Mouse (Mus musculus) ZHBTc4 (cell line): ENCODE results near the gene Trak2.
A peak's percentile ranks its signal among the peaks of the same experiment; 100 is the strongest.
"Not testable (repeated sequence)": the region's sequence is repeated elsewhere in the genome, so short reads cannot be mapped to it uniquely, and the experiment has no call there.

Source experiments
- DNase-seq: peaks from one replicate; pipeline ENCODE4 v3.0.0-alpha.2; 2011; ENCODE audit warnings: low read depth, low spot score

Gene Trak2

GRCm38 (mm10) chr1:58953686-58954434, 19.4 kb downstream of the Trak2 start:
- DNase-seq = no peak

- no peak for DNase-seq
Measured at GRCm38 (mm10) chr1:58952997-58953396, 20.2 kb downstream of the Trak2 start.

GRCm38 (mm10) chr1:58952526-58952925, 20.7 kb downstream of the Trak2 start:
- no peak for DNase-seq

- DNase-seq = no peak
Measured at GRCm38 (mm10) chr1:58951841-58952240, 21.4 kb downstream of the Trak2 start.

GRCm38 (mm10) chr1:58950899-58951648, 22.2 kb downstream of the Trak2 start:
- DNase-seq = peak; percentile 56

GRCm38 (mm10) chr1:58949561-58950106, 23.6 kb downstream of the Trak2 start:
- DNase-seq = no peak

- no peak for DNase-seq
Measured at GRCm38 (mm10) chr1:58946718-58947117, 26.5 kb downstream of the Trak2 start.

- no peak for DNase-seq
Measured at GRCm38 (mm10) chr1:58945960-58946670, 27.1 kb downstream of the Trak2 start.

- no peak for DNase-seq
Measured at GRCm38 (mm10) chr1:58945523-58945922, 27.7 kb downstream of the Trak2 start.

- no peak for DNase-seq
Measured at GRCm38 (mm10) chr1:58937606-58938099, 35.6 kb downstream of the Trak2 start.

- DNase-seq = no peak
Measured at GRCm38 (mm10) chr1:58936746-58937605, 36.3 kb downstream of the Trak2 start.

- no peak for DNase-seq
Measured at GRCm38 (mm10) chr1:58926664-58927063, 46.6 kb downstream of the Trak2 start.

GRCm38 (mm10) chr1:58917566-58917965, 55.7 kb downstream of the Trak2 start:
- DNase-seq = no peak

- DNase-seq = no peak
Measured at GRCm38 (mm10) chr1:58909636-58910272, 63.5 kb downstream of the Trak2 start.

GRCm38 (mm10) chr1:58903681-58904080, 69.5 kb downstream of the Trak2 start:
- no peak for DNase-seq

GRCm38 (mm10) chr1:58897561-58897960, 75.7 kb downstream of the Trak2 start:
- not testable (repeated sequence) for DNase-seq

GRCm38 (mm10) chr1:58892386-58892785, 80.8 kb downstream of the Trak2 start:
- not testable (repeated sequence) for DNase-seq

GRCm38 (mm10) chr1:58891481-58892170, 81.6 kb downstream of the Trak2 start:
- DNase-seq = not testable (repeated sequence)

- not testable (repeated sequence) for DNase-seq
Measured at GRCm38 (mm10) chr1:58890697-58891290, 82.4 kb downstream of the Trak2 start.
